Mouse (Mus musculus) lung, adult 2 months (tissue): ENCODE data around the gene Jtb.

ENCODE experiments used
- CTCF ChIP-seq: fragments of 200-500 bp; IDR thresholded peaks from 2 replicates; pipeline ENCODE4 v1.5.1; 2011; ENCODE audit warnings: mild to moderate bottlenecking, low read length, control low read depth; ENCODE audit not compliant: insufficient read depth
- POLR2A ChIP-seq: fragments of 200-500 bp; IDR thresholded peaks from 2 replicates; pipeline ENCODE4 v1.6.1; 2011; ENCODE audit warnings: low read depth, mild to moderate bottlenecking, control low read depth, low read length, borderline replicate concordance; ENCODE audit errors: extremely low read depth

GRCm38 (mm10) chr3:90242984-90243775 lies 11.8 kb downstream of the Jtb start, which contains the start of gene Creb3l4:
- TF ChIP-seq CTCF (no peak), POLR2A (no peak; the same call in 1 of the 2 replicates)
